Mouse (Mus musculus) layer of hippocampus, postnatal 36 days (tissue): ENCODE measurements at regions not wholly inside any gene's neighbourhood (a gene's known extent, or its start where the extent isn't known, plus 50 kb on each side); places are given as distances from the start of the nearest gene placed in this dataset.

Experiments used
- DNase-seq, 2 experiments: peaks; one replicate each; pipeline ENCODE4 v3.0.0; 2022

GRCm38 (mm10) chr17:84027275-84027674, 160.5 kb downstream of the Zfp36l2 start:
- no peak for DNase-seq

- peak in 1 of 2 experiments; percentile 19 for DNase-seq
These were observed 161.6 kb downstream of the Zfp36l2 start for GRCm38 (mm10) chr17:84026110-84026509.

GRCm38 (mm10) chr17:84022358-84022757, 165.4 kb downstream of the Zfp36l2 start:
- no peak for DNase-seq

- DNase-seq = no peak
These were observed 168.9 kb downstream of the Zfp36l2 start for GRCm38 (mm10) chr17:84018817-84019216.

- no peak for DNase-seq
These were observed 169.9 kb downstream of the Zfp36l2 start for GRCm38 (mm10) chr17:84017891-84018290.

- DNase-seq = no peak
These were observed 166.7 kb upstream of the Haao start for GRCm38 (mm10) chr17:84014287-84015039.

GRCm38 (mm10) chr17:84010492-84011060, 162.8 kb upstream of the Haao start:
- no peak for DNase-seq

- DNase-seq = no peak
These were observed 162.2 kb upstream of the Haao start for GRCm38 (mm10) chr17:84009966-84010365.

GRCm38 (mm10) chr17:84009194-84009593, 161.4 kb upstream of the Haao start:
- peak; percentile 62 to 71 for DNase-seq

- DNase-seq = no peak
These were observed 160.9 kb upstream of the Haao start for GRCm38 (mm10) chr17:84008682-84009052.

GRCm38 (mm10) chr17:84008035-84008681, 160.4 kb upstream of the Haao start:
- DNase-seq = no peak

- DNase-seq = no peak
These were observed 159.0 kb upstream of the Haao start for GRCm38 (mm10) chr17:84006748-84007147.

GRCm38 (mm10) chr17:84004237-84004636, 156.5 kb upstream of the Haao start:
- DNase-seq = no peak

GRCm38 (mm10) chr17:84003489-84004234, 155.9 kb upstream of the Haao start:
- no peak for DNase-seq

- no peak for DNase-seq
These were observed 155.2 kb upstream of the Haao start for GRCm38 (mm10) chr17:84002939-84003338.

- no peak for DNase-seq
These were observed 154.6 kb upstream of the Haao start for GRCm38 (mm10) chr17:84002327-84002726.

- no peak for DNase-seq
These were observed 152.4 kb upstream of the Haao start for GRCm38 (mm10) chr17:84000115-84000514.

GRCm38 (mm10) chr17:83998972-83999545, 151.3 kb upstream of the Haao start:
- DNase-seq = no peak

- DNase-seq = no peak
These were observed 150.6 kb upstream of the Haao start for GRCm38 (mm10) chr17:83998341-83998740.

GRCm38 (mm10) chr17:83997778-83998177, 150.0 kb upstream of the Haao start:
- DNase-seq = peak; percentile 47 to 56

GRCm38 (mm10) chr17:83993028-83993427, 145.3 kb upstream of the Haao start:
- DNase-seq = no peak
